Mouse (Mus musculus): ENCODE measurements at regions not wholly inside any gene's neighbourhood (a gene's known extent, or its start where the extent isn't known, plus 50 kb on each side); places are given as distances from the start of the nearest gene placed in this dataset.

DNA sequence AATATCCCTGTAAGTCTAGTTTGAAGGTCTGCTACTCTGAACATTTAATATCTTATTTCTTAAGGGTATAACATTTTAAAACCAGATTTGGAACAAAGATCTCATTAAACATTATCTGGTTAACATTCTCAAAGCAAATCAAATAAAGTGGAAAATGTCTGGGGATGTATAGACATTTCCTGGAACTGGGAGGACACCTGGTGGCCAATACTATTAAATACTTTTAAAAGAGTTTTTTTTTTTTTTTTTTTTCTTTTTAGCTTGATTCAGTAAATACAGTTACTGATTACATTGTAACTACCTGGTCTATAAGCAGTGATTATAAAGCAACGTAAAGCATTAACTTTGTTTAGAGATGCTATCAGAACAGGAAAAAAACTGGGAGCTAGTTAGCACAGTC lies 299.6 kb upstream of the Myo3a start:
- TF ChIP-seq GATA1 (IDR thresholded peaks at IDR 0.05; ENCODE audit: borderline replicate concordance, low read length) = no peak
- no peak for TF ChIP-seq FLI1 (IDR thresholded peaks at IDR 0.05; ENCODE audit: low read length)
